Mouse (Mus musculus): ENCODE measurements around the gene Msx1. TPM values are rescaled to one million over a fixed set of nuclear protein-coding genes. Genes with fewer than 3 reads are reported as not detected.

Msx1 gene
- polyA plus RNA-seq (2017; shearing (Covaris generic)) = not detected

GRCm38 (mm10) chr5:37824461-37824795, at the start of gene Msx1:
Gene Msx1 (minus strand): TSS chr5:37824583.

Other genes starting within 250 kb of the Msx1 start
- not detected for gene Stk32b, start 107.4 kb downstream of the Msx1 start, polyA plus RNA-seq (2017; shearing (Covaris generic))
- gene Cytl1, start 89.1 kb downstream of the Msx1 start, polyA plus RNA-seq (2017; shearing (Covaris generic)) = not detected
- gene Stx18, start 214.2 kb upstream of the Msx1 start, polyA plus RNA-seq (2017; shearing (Covaris generic)) = 37.6 TPM

All from CD4-positive, CD25-positive, alpha-beta regulatory T cell (primary cell).